In genomic region chr11:95009629-95010014, GRCm38 (mm10) we compare ENCODE assay signal across 8 mouse cellular contexts. TPM values are rescaled to one million over a fixed set of nuclear protein-coding genes. Genes with fewer than 3 reads are reported as not detected.
DNase-seq lines count a peak whose midpoint lies in the region; ATAC-seq and TF ChIP-seq lines count a peak whose summit lies in the region.

Samd14 (plus strand) TSS chr11:95009879.

- peak; percentile 59 for DNase-seq in kidney, adult 18-20 months
- DNase-seq in kidney, adult 11 months = no peak
- DNase-seq in brain, embryonic 14.5 days (ENCODE audit: low read depth) = peak; percentile 96
- DNase-seq in heart, postnatal 10 days = peak; percentile 77 to 81
- peak in 1 of 2 experiments; percentile 71 for DNase-seq in layer of hippocampus, adult 8-10 months (ENCODE audit: low spot score in 2 of 2)
- peak; percentile 83 for DNase-seq in retina, embryonic 14.5 days (ENCODE audit: low spot score)

- no peaks in the 10 kb centered on the region for H3K9me3 ChIP-seq in erythroblast, embryonic 14.5 days (ENCODE audit: control insufficient read depth, low read length)
- H3K9me3 ChIP-seq in lung, embryonic 15.5 days = no peaks in the 10 kb centered on the region

- peak within 1 kb of the TSS; percentile 96 for H3K4me2 ChIP-seq in lung, embryonic 15.5 days

- peaks cover 4% of the 10 kb centered on the region; the same call in 1 of the 2 replicates for H3K27me3 ChIP-seq in erythroblast, embryonic 14.5 days (ENCODE audit: control insufficient read depth)
- H3K27me3 ChIP-seq in lung, embryonic 15.5 days = no peaks in the 10 kb centered on the region

- H3K4me1 ChIP-seq in erythroblast, embryonic 14.5 days (ENCODE audit: control insufficient read depth) = peaks cover 82% of the 10 kb centered on the region
- peaks cover 42% of the 10 kb centered on the region for H3K4me1 ChIP-seq in lung, embryonic 15.5 days

- under 1% methylated on average over 32 of the region's 32 CpGs for WGBS in lung, embryonic 15.5 days

- H3K4me3 ChIP-seq in erythroblast, embryonic 14.5 days (replicated peaks) = peak within 1 kb of the TSS; percentile 97
- peak within 1 kb of the TSS; percentile 74 for H3K4me3 ChIP-seq in lung, embryonic 15.5 days

- peak within 1 kb of the TSS; percentile 78 for H3K9ac ChIP-seq in lung, embryonic 15.5 days

- peak; percentile 68 for ATAC-seq in lung, embryonic 15.5 days (ENCODE audit: borderline replicate concordance, extremely low read depth, low FRiP score, low TSS enrichment)

- peaks cover 60% of the 10 kb centered on the region for H3K36me3 ChIP-seq in erythroblast, embryonic 14.5 days (ENCODE audit: control insufficient read depth)
- peaks cover 8% of the 10 kb centered on the region for H3K36me3 ChIP-seq in lung, embryonic 15.5 days

- peak; percentile 57; the same call in 1 of the 2 replicates for TF ChIP-seq POLR2A in brain, embryonic 14.5 days (IDR thresholded peaks at IDR 0.05; ENCODE audit: borderline replicate concordance, extremely low read depth, insufficient read depth, insufficient read length, poor library complexity, severe bottlenecking)

- intact Hi-C loops in heart, postnatal 10 days (cut with DNase I) = no loop called here

- H3K27ac ChIP-seq in lung, embryonic 15.5 days = peak within 1 kb of the TSS; percentile 95

- TF ChIP-seq CTCF in brain, embryonic 14.5 days (IDR thresholded peaks at IDR 0.05; ENCODE audit: borderline replicate concordance, extremely low read depth, insufficient read depth, insufficient read length) = no peak

RNA-seq across cellular contexts. Expression of gene Samd14, which starts in this region (rescaled TPM):
- polyA plus RNA-seq in brain, embryonic 14.5 days (2012; rRNA removed) = 141 and 186 TPM in 2 replicates
- polyA plus RNA-seq in erythroblast, embryonic 14.5 days (2012) = 123 and 135 TPM in 2 replicates
- total RNA-seq in heart, postnatal 10 days (2021) = 1 to 10 TPM; 4.1 to 5.9 TPM
- 10 to 100 TPM; 33.9 to 40.0 (median 36.4) TPM for total RNA-seq in layer of hippocampus, adult 8-10 months (2022)
- polyA plus RNA-seq in lung, embryonic 15.5 days (2015; fragmentation: Nextera tagmentation; extraction: Ambion mirVana) = 17.1 and 17.4 TPM in 2 replicates

Comparison
In these comparisons a context has a peak if more than half of its experiments do, and no peak if none do; other contexts are left out.
1. RNA of gene Samd14 (total RNA-seq): 33.9 to 40.0 TPM in layer of hippocampus, adult 8-10 months; 4.1 to 5.9 TPM in heart, postnatal 10 days; every median in the first group is over 4 times any median in the second.